Mouse (Mus musculus) heart, embryonic 16.5 days (tissue): Measurements from ENCODE around the gene Ttc7b. TPM values are rescaled to one million over a fixed set of nuclear protein-coding genes. Genes with fewer than 3 reads are reported as not detected.

Experiments
- ATAC-seq: fragments of 200-750 bp; cut with Nextera tagmentation; replicated peaks from 2 replicates; pipeline ENCODE4 v1.8.0; 2017; ENCODE audit warnings: moderate number of reproducible peaks; ENCODE audit not compliant: insufficient read depth, low FRiP score; ENCODE audit errors: extremely low read depth
- H3K27ac ChIP-seq: fragments of 300-500 bp; sonication (generic); 2 replicates; pipeline ENCODE4 v1.5.1; 2014; ENCODE audit warnings: mild to moderate bottlenecking, low read length, control low read depth, moderate library complexity
- H3K27me3 ChIP-seq: fragments of 300-500 bp; sonication (generic); 2 replicates; pipeline ENCODE4 v1.6.1; 2014; ENCODE audit warnings: low read length, mixed read lengths; ENCODE audit not compliant: control insufficient read depth, insufficient read depth
- H3K36me3 ChIP-seq: fragments of 300-500 bp; sonication (generic); 2 replicates; pipeline ENCODE4 v1.6.1; 2014; ENCODE audit not compliant: control insufficient read depth, insufficient read depth
- H3K4me1 ChIP-seq: fragments of 300-500 bp; sonication (generic); 2 replicates; pipeline ENCODE4 v1.6.1; 2014; ENCODE audit warnings: low read length, mixed read lengths; ENCODE audit not compliant: control insufficient read depth, insufficient read depth
- H3K4me2 ChIP-seq: fragments of 300-500 bp; sonication (generic); 2 replicates; pipeline ENCODE4 v1.6.1; 2014; ENCODE audit warnings: low read depth, mild to moderate bottlenecking, control low read depth, low read length
- H3K4me3 ChIP-seq: fragments of 300-500 bp; sonication (generic); 2 replicates; pipeline ENCODE4 v1.5.1; 2014; ENCODE audit warnings: mild to moderate bottlenecking, control low read depth, low read length
- H3K9ac ChIP-seq: fragments of 300-500 bp; sonication (generic); 2 replicates; pipeline ENCODE4 v1.6.1; 2014; ENCODE audit warnings: low read length, control low read depth
- H3K9me3 ChIP-seq: fragments of 300-500 bp; sonication (generic); replicated peaks from 2 replicates; pipeline ENCODE4 v1.6.1; 2016; ENCODE audit warnings: low read length; ENCODE audit not compliant: control insufficient read depth
- WGBS: fragments of 180-500 bp; shearing (Covaris S2); extraction: QIAGEN DNeasy Blood & Tissue Kit; methylation state at CpG from one replicate; pipeline ENCODE4 v1.1.7; 2014; 5-methylcytosine and 5-hydroxymethylcytosine counted together
- polyA plus RNA-seq: library from polyadenylated mRNA; unstranded; fragments of >200 nt; fragmentation: Nextera tagmentation; extraction: Ambion mirVana; gene quantifications from 2 replicates; pipeline ENCODE4 v1.2.1, GENCODE M21; 2015

Ttc7b gene
- polyA plus RNA-seq, 1 experiment from 2014 or later: 6.7 TPM

DNA sequence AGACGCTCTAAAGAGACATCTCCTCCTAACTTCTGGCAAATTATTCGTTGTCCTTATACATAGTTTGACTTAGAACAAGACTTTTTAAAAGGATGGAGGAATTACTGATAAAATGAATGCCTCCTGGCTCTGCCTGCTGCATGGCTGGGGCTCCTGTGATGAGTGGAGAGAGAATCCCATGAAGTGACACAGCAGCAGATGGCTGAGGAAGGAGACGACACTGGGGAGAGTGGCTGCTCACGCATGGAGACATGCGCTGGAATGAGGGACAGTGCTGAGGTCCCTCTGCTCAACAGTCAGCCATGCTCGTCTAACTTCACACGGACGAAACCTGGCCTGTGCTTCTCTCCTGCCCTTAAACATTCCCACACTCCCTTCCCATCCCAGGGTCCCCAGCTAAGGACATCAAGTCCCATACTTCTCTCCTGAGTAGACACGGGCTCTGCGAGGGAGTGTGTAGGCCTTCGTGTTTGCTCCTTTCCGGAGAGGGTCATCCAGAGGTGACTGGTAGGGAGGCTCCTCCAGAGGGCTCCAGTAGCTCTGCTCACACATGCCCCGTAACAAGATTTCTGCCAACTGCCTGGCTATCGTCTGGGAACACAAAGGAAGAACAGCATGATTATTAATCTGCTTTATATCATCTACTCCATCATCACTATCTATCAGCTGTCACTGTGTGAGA, 105.8 kb downstream of the Ttc7b start:
- Histone ChIP-seq H3K9ac (0 out of 2 replicates have a peak overlapping the region, but pooled peaks have one; percentile 6), H3K4me1 (peaks cover 4% of the 10 kb centered on the region), H3K36me3 (peaks cover 19% of the 10 kb centered on the region), H3K27me3 (no peaks in the 10 kb centered on the region), H3K27ac (peak overlapping the region; percentile 24; the same call in 1 of the 2 replicates), H3K4me3 (no peak overlapping the region), H3K9me3 (no peaks in the 10 kb centered on the region), H3K4me2 (no peak overlapping the region)
- peak; percentile 52; the same call in 1 of the 2 replicates for ATAC-seq
- WGBS: 58% methylated on average over 14 of the region's 14 CpGs

DNA sequence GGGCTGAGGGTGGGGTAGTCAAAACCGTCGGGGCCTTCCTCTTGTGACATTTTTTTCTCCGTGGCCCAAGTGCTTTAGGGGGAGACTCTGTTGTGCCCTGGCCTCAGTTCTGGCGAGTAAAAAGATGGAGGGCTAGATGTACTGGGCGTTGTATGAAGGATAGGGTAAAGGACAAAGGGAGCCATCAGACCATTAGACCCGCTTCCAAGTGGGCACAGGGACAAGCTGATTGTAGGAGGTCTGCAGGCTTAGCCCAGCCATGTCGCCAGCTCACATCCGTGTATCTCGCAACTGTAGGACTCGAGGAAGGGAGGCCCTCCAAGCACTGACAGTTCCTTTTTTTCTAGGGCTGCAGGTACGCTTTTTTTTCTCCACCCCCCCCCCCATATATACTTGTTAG, 111.9 kb downstream of the Ttc7b start:
- H3K36me3 ChIP-seq: peaks cover 14% of the 10 kb centered on the region
- 85% methylated on average over 11 of the region's 11 CpGs for WGBS
- no peaks in the 10 kb centered on the region for H3K4me1 ChIP-seq
- H3K27me3 ChIP-seq: no peaks in the 10 kb centered on the region
- no peak overlapping the region for H3K4me3 ChIP-seq
- no peak overlapping the region for H3K4me2 ChIP-seq
- H3K9ac ChIP-seq: no peak overlapping the region
- no peaks in the 10 kb centered on the region for H3K9me3 ChIP-seq
- H3K27ac ChIP-seq: no peak overlapping the region
- no peak for ATAC-seq

DNA sequence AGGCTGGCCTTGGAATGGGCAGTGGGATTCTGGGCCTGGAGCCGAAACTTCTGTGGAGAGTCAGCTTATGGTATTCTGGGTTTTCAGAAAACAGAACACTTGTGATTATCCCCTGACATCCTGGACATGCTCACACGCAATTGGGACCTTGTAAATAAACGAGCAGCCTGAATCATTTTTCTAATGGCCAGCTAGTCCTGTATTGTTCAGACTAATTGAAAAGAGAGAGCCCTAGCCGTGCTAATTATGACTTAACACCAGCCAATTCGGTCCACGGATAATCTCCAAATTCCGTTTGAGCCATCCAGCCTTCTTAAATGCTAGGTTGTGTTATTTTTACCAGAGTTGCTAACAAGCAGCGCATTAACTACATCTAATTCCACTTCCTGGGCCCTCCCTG, 112.5 kb downstream of the Ttc7b start:
- Histone ChIP-seq H3K27ac (no peak overlapping the region), H3K9me3 (no peaks in the 10 kb centered on the region), H3K4me1 (no peaks in the 10 kb centered on the region), H3K4me3 (no peak overlapping the region), H3K9ac (no peak overlapping the region), H3K4me2 (no peak overlapping the region), H3K36me3 (peaks cover 10% of the 10 kb centered on the region), H3K27me3 (no peaks in the 10 kb centered on the region)
- WGBS: 87% methylated on average over 8 of the region's 8 CpGs
- no peak for ATAC-seq

DNA sequence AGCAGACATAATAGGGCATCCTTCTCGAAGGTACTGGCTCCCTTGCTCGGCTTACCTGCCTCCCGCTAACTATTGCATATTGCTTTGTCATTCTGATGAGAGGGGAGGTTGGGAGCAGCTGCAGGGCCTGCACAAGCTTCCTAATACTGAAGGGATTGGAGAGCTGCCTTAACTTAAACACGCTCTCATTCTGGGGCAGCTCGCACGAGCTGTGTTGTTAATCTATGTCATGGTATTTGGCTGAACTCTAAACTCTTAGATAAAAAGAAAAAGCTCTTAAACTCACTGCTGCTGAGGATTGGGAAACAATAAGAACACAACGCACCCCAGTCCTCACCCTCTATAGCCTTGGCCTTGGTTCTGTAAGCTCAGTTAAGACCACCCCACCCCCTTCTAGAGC, 113.3 kb downstream of the Ttc7b start:
- H3K36me3 ChIP-seq: peaks cover 8% of the 10 kb centered on the region
- no peaks in the 10 kb centered on the region for H3K9me3 ChIP-seq
- H3K4me3 ChIP-seq: no peak overlapping the region
- WGBS: 60% methylated on average over 7 of the region's 7 CpGs
- H3K4me1 ChIP-seq: no peaks in the 10 kb centered on the region
- H3K9ac ChIP-seq: no peak overlapping the region
- H3K4me2 ChIP-seq: no peak overlapping the region
- no peak overlapping the region for H3K27ac ChIP-seq
- H3K27me3 ChIP-seq: no peaks in the 10 kb centered on the region
- no peak for ATAC-seq

DNA sequence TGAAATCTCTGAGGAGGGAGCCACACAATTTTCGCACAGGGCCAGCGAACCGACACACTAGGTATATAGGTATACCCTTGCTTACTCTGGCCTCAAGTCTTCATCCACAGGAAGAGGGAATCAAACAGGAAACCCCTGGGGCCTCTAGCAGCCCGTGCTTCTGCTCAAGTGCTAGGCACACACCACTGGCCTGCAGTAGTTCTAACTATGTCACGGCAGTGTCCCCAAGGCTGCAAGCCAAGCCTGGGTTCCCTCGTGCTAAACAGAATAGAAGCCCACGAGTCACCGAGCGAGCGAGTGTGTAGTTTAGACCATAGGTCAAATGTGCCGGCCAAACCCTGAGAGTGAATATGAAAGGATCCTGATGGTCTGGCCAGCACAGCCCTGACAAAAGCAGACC, 114.5 kb downstream of the Ttc7b start:
- Histone ChIP-seq H3K4me1 (no peaks in the 10 kb centered on the region), H3K4me3 (no peak overlapping the region), H3K36me3 (peaks cover 11% of the 10 kb centered on the region), H3K9ac (no peak overlapping the region), H3K27ac (no peak overlapping the region), H3K27me3 (no peaks in the 10 kb centered on the region), H3K4me2 (no peak overlapping the region), H3K9me3 (no peaks in the 10 kb centered on the region)
- 66% methylated on average over 11 of the region's 11 CpGs for WGBS
- ATAC-seq: no peak

DNA sequence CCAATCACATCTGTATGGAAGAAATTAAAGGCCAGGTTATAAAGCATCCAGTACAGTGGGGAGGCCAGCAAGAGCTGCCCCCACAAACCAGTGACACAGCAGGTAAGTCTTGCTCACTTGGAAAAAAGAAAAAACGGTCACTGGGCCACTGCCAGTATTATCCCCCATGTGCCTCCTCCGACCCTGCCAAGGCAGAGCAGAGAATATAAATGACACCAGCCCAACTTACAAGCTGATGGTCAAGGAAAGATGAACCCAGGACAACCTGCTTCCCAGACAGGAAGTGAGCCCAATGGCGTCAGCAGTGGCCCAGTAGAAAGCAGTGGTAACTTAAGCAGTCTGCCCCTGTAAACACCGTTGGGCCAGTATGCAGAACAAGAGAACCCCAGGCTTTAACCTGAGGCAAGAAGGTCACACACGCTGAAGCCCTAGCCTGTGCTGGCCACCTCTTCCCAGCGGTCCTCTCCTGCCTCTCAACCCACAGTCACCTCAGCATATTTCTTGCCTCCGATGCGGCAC, 115.1 kb downstream of the Ttc7b start:
- WGBS: 85% methylated on average over 8 of the region's 8 CpGs

DNA sequence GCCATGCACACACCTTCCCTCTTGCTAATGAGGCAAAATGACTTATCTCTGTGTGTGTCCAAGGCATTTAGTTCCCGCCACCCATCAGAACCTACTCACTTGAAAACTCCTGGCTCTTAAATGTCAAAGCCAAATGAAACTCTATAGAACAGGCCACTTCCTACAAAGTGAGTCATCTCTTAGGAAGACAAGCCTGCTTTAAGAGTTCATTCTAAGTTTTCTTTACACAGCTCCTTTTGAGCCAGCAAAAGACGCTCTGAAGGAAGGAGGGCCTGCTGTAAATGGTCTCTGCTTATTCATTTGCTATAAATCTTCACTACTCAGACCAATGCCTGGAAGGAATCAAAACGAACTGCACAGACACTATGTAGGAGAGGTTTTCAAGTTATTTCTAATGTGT, 116.2 kb downstream of the Ttc7b start:
- no peak overlapping the region for H3K9ac ChIP-seq
- peaks cover 15% of the 10 kb centered on the region for H3K36me3 ChIP-seq
- ATAC-seq: no peak
- no peak overlapping the region for H3K4me2 ChIP-seq
- H3K4me3 ChIP-seq: no peak overlapping the region
- H3K4me1 ChIP-seq: no peaks in the 10 kb centered on the region
- no peak overlapping the region for H3K27ac ChIP-seq
- no peaks in the 10 kb centered on the region for H3K9me3 ChIP-seq
- WGBS: 81% methylated on average over 3 of the region's 3 CpGs
- H3K27me3 ChIP-seq: no peaks in the 10 kb centered on the region

More for the DNA sequence above, 115.1 kb downstream of the Ttc7b start:
- Histone ChIP-seq H3K4me2 (no peak overlapping the region), H3K4me3 (no peak overlapping the region), H3K36me3 (peaks cover 13% of the 10 kb centered on the region), H3K27ac (no peak overlapping the region), H3K4me1 (no peaks in the 10 kb centered on the region), H3K9me3 (no peaks in the 10 kb centered on the region), H3K27me3 (no peaks in the 10 kb centered on the region), H3K9ac (no peak overlapping the region)
- no peak for ATAC-seq

DNA sequence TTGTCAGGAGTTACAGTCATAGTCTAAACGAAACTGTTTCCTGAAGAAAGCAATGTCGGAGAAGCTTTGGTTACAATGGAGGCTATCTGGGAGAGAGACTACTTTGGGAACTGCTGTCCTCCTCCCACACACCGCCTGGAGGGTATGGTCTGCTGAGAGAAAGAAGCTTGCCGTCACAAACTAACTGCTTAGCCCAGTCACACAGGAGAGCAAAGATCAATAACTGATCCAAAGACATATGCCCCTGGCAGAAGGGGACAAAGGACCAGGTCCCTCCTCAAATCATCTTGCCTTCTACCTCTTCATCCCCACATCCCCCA, 117.7 kb downstream of the Ttc7b start:
- Histone ChIP-seq H3K27ac (no peak overlapping the region), H3K9me3 (no peaks in the 10 kb centered on the region), H3K27me3 (no peaks in the 10 kb centered on the region), H3K4me2 (no peak overlapping the region), H3K9ac (no peak overlapping the region), H3K4me3 (no peak overlapping the region), H3K36me3 (peaks cover 15% of the 10 kb centered on the region), H3K4me1 (no peaks in the 10 kb centered on the region)
- WGBS: 71% methylated on average over 4 of the region's 4 CpGs
- no peak for ATAC-seq

DNA sequence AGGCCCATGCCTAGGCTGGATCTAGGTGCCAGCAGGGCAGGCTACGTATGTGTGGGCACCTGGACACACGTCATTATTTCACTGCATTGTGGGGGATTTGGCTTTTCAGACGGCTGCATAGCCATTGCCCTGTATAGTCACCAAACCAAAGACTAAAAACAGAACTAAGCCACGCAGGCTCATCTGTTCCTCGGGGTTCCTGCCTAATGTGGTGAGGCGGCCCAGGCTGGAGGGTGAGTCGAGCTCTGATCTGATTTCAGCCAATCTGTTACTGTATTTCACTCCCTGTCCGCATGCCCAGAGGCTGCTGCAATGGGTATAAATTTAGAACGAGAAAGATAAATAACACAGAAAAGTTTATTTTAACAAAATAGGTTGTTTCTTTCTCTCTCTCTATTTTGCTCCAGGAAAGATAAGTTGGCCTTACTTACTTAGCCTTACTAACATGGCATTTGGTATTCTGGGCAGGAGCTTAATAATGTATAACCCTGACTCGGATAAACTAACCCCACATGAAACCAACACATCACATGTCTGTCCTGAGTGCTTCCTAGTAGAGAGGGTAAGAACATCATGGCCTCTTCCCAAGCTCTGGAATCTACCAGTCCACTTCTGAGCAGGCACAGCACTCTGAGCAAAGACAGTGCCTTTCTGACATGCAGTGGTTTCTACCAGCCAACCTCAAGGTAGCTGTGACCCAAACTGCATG, 118.2 kb downstream of the Ttc7b start:
- Histone ChIP-seq H3K4me3 (no peak overlapping the region), H3K4me1 (no peaks in the 10 kb centered on the region), H3K36me3 (peaks cover 15% of the 10 kb centered on the region), H3K27me3 (no peaks in the 10 kb centered on the region), H3K27ac (no peak overlapping the region), H3K4me2 (no peak overlapping the region), H3K9ac (no peak overlapping the region), H3K9me3 (no peaks in the 10 kb centered on the region)
- ATAC-seq: no peak
- 79% methylated on average over 10 of the region's 10 CpGs for WGBS
